Mouse (Mus musculus): ENCODE measurements around the gene Prss42. TPM values are rescaled to one million over a fixed set of nuclear protein-coding genes. Genes with fewer than 3 reads are reported as not detected.
A peak's percentile ranks its signal among the peaks of the same experiment; 100 is the strongest.

Prss42 gene
- polyA plus RNA-seq, 1 experiment from 2014 or later = not detected

DNA sequence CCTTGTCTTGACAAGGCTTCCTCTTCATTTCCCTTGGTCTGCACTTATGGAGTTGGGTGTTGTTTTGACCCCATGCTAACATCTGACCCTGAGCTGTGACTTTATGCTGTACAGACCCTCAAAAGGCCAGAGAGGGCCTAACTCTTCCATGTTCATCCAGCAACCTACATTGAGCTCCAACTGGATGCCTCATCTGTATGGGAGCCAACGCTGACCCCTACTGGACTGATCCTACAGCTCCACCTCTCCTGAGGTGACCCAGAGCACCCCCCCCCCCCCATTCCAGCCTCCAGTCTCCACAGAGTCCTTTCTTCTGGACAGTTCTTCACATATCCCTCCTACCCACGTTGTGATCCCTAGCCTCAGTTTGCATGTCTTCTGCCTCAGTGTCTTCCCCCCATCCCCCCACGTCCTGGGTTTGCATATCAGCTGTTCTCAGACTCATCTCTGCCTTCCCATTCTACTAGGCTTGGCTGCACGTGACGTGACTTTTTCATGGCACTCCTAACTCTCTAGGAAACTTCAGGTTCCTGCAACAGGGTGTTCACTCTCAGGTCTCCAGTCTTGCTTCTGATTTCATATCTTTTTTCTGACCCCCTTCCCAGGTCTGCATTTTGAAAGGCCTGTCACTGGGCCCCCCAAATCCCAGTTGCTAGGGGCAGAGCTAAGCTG is 18.6 kb upstream of the Prss42 start:
- Histone ChIP-seq H3K4me3 (ENCODE audit: low read length) (no peak overlapping the region), H3K9me3 (ENCODE audit: control insufficient read depth, low read length) (no peaks in the 10 kb centered on the region), H3K27ac (ENCODE audit: low read depth, low read length) (no peak overlapping the region), H3K27me3 (ENCODE audit: control insufficient read depth, insufficient read depth, low read length) (no peaks in the 10 kb centered on the region), H3K36me3 (ENCODE audit: control insufficient read depth, insufficient read depth, low read length) (no peaks in the 10 kb centered on the region), H3K4me2 (replicated peaks; ENCODE audit: low read depth, low read length) (no peak overlapping the region), H3K4me1 (ENCODE audit: control insufficient read depth, insufficient read depth, low read length) (peaks cover 7% of the 10 kb centered on the region; the same call in 1 of the 2 replicates), H3K9ac (ENCODE audit: low read depth, low read length) (no peak overlapping the region)
- WGBS = 51% methylated on average over 5 of the region's 5 CpGs
- no peak for ATAC-seq (ENCODE audit: low FRiP score, low TSS enrichment)

DNA sequence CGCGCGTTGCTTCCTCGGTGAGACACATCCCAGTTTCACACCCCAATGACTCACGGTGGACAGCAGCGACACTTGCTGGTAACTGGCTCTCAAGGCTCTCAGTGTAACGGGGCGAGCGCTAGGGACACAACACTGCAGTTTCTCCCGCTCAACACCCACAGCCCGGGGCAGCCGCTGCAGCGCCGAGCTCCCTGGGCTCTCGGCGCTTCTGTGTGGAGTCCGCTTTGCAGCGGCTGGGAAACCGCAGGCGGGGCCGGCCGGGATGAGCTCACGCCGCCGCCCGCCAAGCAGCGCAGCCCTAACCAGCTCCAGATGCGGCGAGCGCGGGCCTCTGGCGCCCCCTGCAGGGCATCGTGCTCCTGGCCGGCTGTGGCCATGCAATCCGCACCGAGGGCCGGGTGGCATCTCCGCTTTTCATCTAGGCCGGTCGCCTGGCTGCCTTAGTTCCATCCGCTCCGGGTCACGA is 16.7 kb upstream of the Prss42 start:
- Histone ChIP-seq H3K9ac (ENCODE audit: low read depth, low read length) (peak overlapping the region; percentile 70), H3K27ac (ENCODE audit: low read depth, low read length) (no peak overlapping the region), H3K9me3 (ENCODE audit: control insufficient read depth, low read length) (no peaks in the 10 kb centered on the region), H3K36me3 (ENCODE audit: control insufficient read depth, insufficient read depth, low read length) (no peaks in the 10 kb centered on the region), H3K4me1 (ENCODE audit: control insufficient read depth, insufficient read depth, low read length) (peaks cover 7% of the 10 kb centered on the region; the same call in 1 of the 2 replicates), H3K4me3 (ENCODE audit: low read length) (peak overlapping the region; percentile 48), H3K27me3 (ENCODE audit: control insufficient read depth, insufficient read depth, low read length) (no peaks in the 10 kb centered on the region), H3K4me2 (replicated peaks; ENCODE audit: low read depth, low read length) (peak overlapping the region; percentile 87)
- 1% methylated on average over 43 of the region's 43 CpGs for WGBS
- peak; percentile 95 for ATAC-seq (ENCODE audit: low FRiP score, low TSS enrichment)

DNA sequence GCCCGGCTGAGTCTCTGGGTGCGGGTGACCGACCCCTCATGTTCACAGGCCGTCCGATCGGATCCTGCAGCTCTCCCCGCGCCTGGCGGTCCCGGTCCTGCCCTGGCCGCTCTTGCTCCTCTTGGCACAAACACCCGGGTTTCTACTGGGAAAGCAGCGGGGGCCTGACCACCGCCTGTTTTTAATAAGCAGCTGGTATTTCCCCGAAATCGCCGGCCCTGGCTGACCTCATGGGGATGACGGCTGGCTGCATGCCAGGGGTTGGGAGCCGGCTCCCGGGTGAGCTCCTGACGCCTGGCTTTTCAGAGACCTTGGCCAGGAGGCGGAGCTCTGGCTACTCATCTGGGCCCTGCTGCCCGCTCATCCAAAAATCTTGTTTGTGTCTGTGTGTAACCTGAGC is 16.2 kb upstream of the Prss42 start:
- Histone ChIP-seq H3K4me3 (ENCODE audit: low read length) (peak overlapping the region; percentile 48), H3K4me2 (replicated peaks; ENCODE audit: low read depth, low read length) (peak overlapping the region; percentile 87), H3K4me1 (ENCODE audit: control insufficient read depth, insufficient read depth, low read length) (peaks cover 7% of the 10 kb centered on the region; the same call in 1 of the 2 replicates), H3K9me3 (ENCODE audit: control insufficient read depth, low read length) (no peaks in the 10 kb centered on the region), H3K27ac (ENCODE audit: low read depth, low read length) (no peak overlapping the region), H3K27me3 (ENCODE audit: control insufficient read depth, insufficient read depth, low read length) (no peaks in the 10 kb centered on the region), H3K9ac (ENCODE audit: low read depth, low read length) (peak overlapping the region; percentile 70), H3K36me3 (ENCODE audit: control insufficient read depth, insufficient read depth, low read length) (no peaks in the 10 kb centered on the region)
- ATAC-seq (ENCODE audit: low FRiP score, low TSS enrichment) = peak; percentile 58
- under 1% methylated on average over 23 of the region's 23 CpGs for WGBS

DNA sequence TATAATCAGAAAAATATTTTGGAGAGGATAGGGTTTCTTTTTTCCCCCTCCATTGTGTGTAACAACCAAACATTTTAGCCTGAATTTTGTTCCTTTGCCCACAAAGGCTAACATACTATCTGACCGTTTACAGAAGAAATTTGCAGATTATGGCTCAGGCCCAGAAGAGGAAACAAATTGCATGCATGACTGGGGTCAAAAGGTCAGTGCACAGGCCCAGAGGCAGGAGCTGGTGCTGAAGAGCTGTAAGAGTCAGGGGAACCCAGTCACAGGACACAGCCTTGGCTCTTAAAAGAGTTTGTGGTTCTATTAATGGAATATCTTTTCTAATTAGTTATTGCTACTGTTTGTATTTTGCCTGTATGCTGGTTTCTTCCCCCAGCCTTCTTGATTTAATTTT is 14.4 kb upstream of the Prss42 start:
- 56% methylated on average over 1 of the region's 1 CpGs for WGBS
- ATAC-seq (ENCODE audit: low FRiP score, low TSS enrichment) = no peak
- no peak overlapping the region for H3K9ac ChIP-seq (ENCODE audit: low read depth, low read length)

DNA sequence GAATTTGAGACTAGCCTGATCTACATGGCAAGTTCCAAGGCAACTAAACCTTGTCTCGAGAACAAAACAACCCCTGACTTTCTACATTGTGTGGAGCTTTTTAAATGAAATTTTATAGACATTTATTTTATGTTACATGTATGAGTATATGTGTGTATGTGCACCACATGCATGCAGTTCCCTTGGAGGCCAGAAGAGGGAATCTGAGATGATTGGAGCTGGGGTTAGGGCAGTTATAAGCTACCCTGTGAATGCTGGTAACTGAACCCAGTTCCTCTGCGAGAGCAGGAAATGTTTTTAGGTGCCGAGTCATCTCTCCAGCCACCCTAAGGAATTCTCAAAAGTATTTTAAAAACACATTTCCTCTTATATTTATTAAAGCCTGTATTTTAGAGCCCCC is 9.8 kb upstream of the Prss42 start:
- no peak overlapping the region for H3K4me3 ChIP-seq (ENCODE audit: low read length)
- no peaks in the 10 kb centered on the region for H3K27me3 ChIP-seq (ENCODE audit: control insufficient read depth, insufficient read depth, low read length)
- H3K4me1 ChIP-seq (ENCODE audit: control insufficient read depth, insufficient read depth, low read length) = no peaks in the 10 kb centered on the region
- no peaks in the 10 kb centered on the region for H3K36me3 ChIP-seq (ENCODE audit: control insufficient read depth, insufficient read depth, low read length)
- ATAC-seq (ENCODE audit: low FRiP score, low TSS enrichment) = no peak
- H3K9me3 ChIP-seq (ENCODE audit: control insufficient read depth, low read length) = no peaks in the 10 kb centered on the region
- no peak overlapping the region for H3K4me2 ChIP-seq (replicated peaks; ENCODE audit: low read depth, low read length)
- no peak overlapping the region for H3K9ac ChIP-seq (ENCODE audit: low read depth, low read length)
- WGBS = 89% methylated on average over 3 of the region's 3 CpGs
- H3K27ac ChIP-seq (ENCODE audit: low read depth, low read length) = no peak overlapping the region

More for the DNA sequence above, 14.4 kb upstream of the Prss42 start:
- H3K9me3 ChIP-seq (ENCODE audit: control insufficient read depth, low read length) = no peaks in the 10 kb centered on the region
- no peaks in the 10 kb centered on the region for H3K36me3 ChIP-seq (ENCODE audit: control insufficient read depth, insufficient read depth, low read length)
- no peaks in the 10 kb centered on the region for H3K27me3 ChIP-seq (ENCODE audit: control insufficient read depth, insufficient read depth, low read length)
- no peak overlapping the region for H3K4me3 ChIP-seq (ENCODE audit: low read length)
- H3K27ac ChIP-seq (ENCODE audit: low read depth, low read length) = no peak overlapping the region
- H3K4me2 ChIP-seq (replicated peaks; ENCODE audit: low read depth, low read length) = no peak overlapping the region
- H3K4me1 ChIP-seq (ENCODE audit: control insufficient read depth, insufficient read depth, low read length) = peaks cover 7% of the 10 kb centered on the region; the same call in 1 of the 2 replicates

DNA sequence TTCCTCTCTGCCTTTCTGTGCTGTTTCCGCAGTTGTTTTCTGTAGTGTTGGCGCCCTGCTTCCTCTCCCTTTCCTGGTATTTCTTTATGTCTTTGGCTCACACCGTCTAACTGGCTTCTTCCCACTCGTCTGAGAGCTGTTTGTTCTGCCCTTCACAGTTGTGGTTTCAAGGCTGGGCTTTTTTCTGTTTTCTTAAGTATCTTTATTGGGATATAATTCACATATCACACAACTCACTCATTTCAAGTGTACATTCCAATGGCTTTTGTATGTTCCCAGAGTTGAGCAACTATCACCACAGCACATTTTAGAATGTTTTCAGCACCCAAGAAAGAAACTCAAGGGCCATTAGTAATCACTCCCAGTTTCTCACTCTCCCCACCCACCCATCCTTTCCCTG is 7.5 kb upstream of the Prss42 start:
- no peaks in the 10 kb centered on the region for H3K27me3 ChIP-seq (ENCODE audit: control insufficient read depth, insufficient read depth, low read length)
- 71% methylated on average over 4 of the region's 4 CpGs for WGBS
- no peak overlapping the region for H3K4me2 ChIP-seq (replicated peaks; ENCODE audit: low read depth, low read length)
- H3K4me1 ChIP-seq (ENCODE audit: control insufficient read depth, insufficient read depth, low read length) = no peaks in the 10 kb centered on the region
- no peak overlapping the region for H3K9ac ChIP-seq (ENCODE audit: low read depth, low read length)
- no peak overlapping the region for H3K4me3 ChIP-seq (ENCODE audit: low read length)
- no peak overlapping the region for H3K27ac ChIP-seq (ENCODE audit: low read depth, low read length)
- no peak for ATAC-seq (ENCODE audit: low FRiP score, low TSS enrichment)
- H3K36me3 ChIP-seq (ENCODE audit: control insufficient read depth, insufficient read depth, low read length) = no peaks in the 10 kb centered on the region
- no peaks in the 10 kb centered on the region for H3K9me3 ChIP-seq (ENCODE audit: control insufficient read depth, low read length)

DNA sequence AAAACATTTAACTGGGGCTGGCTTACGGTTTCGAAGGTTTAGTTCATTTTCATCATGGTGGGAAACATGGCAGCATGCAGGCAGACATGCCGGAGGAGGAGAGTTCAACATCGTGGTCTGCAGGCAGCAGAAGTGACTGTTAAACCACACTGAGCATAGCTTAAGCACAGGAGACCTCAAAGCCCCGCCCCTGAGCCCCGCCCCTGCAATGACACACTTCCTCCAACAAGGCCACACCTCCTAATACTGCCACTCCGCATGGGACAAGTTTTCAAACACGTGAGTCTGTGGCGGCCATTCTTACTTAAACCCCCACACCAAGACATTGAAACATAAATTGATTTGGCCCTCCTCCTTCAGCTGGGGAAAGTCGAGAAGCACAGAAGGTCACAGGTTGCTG is 953 bp upstream of the Prss42 start:
- Histone ChIP-seq H3K9ac (ENCODE audit: low read depth, low read length) (no peak overlapping the region), H3K36me3 (ENCODE audit: control insufficient read depth, insufficient read depth, low read length) (no peaks in the 10 kb centered on the region), H3K4me3 (ENCODE audit: low read length) (no peak overlapping the region), H3K27ac (ENCODE audit: low read depth, low read length) (no peak overlapping the region), H3K27me3 (ENCODE audit: control insufficient read depth, insufficient read depth, low read length) (no peaks in the 10 kb centered on the region), H3K4me1 (ENCODE audit: control insufficient read depth, insufficient read depth, low read length) (no peaks in the 10 kb centered on the region), H3K4me2 (replicated peaks; ENCODE audit: low read depth, low read length) (no peak overlapping the region), H3K9me3 (ENCODE audit: control insufficient read depth, low read length) (no peaks in the 10 kb centered on the region)
- WGBS = 82% methylated on average over 10 of the region's 10 CpGs
- ATAC-seq (ENCODE audit: low FRiP score, low TSS enrichment) = no peak

DNA sequence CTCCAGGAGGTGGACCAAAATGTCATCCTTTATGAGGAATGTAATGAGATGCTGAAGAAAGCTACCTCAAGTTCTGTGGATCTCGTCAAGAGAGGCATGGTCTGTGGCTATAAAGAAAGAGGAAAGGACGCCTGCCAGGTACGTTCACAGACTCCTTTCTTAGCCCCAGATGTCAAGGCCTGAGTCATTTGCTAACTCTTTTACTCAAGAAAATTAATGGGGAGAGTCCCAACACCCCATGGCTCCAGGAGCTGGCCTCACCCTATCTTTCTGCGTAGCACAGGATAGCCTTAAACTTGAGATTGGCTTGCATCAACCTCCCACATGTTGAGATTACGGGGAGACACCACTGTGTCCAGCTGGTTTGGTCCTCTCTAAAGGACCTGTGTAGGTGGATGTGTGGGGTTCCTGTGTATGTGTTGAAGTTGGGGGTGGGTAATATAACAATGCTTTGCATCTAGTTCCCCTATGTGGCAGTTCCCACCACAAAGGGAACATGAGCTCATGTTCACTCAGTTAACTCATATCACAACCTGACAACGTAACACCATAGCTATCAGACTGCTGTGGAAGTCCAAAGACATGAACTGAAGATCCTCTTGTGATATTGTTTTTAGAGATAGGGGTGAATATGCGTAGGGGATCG is 3.0 kb downstream of the Prss42 start:
- Histone ChIP-seq H3K4me2 (replicated peaks; ENCODE audit: low read depth, low read length) (no peak overlapping the region), H3K27ac (ENCODE audit: low read depth, low read length) (no peak overlapping the region), H3K4me3 (ENCODE audit: low read length) (no peak overlapping the region), H3K27me3 (ENCODE audit: control insufficient read depth, insufficient read depth, low read length) (no peaks in the 10 kb centered on the region), H3K9me3 (ENCODE audit: control insufficient read depth, low read length) (no peaks in the 10 kb centered on the region), H3K4me1 (ENCODE audit: control insufficient read depth, insufficient read depth, low read length) (no peaks in the 10 kb centered on the region), H3K9ac (ENCODE audit: low read depth, low read length) (no peak overlapping the region), H3K36me3 (ENCODE audit: control insufficient read depth, insufficient read depth, low read length) (no peaks in the 10 kb centered on the region)
- ATAC-seq (ENCODE audit: low FRiP score, low TSS enrichment) = no peak
- WGBS = 95% methylated on average over 8 of the region's 8 CpGs

DNA sequence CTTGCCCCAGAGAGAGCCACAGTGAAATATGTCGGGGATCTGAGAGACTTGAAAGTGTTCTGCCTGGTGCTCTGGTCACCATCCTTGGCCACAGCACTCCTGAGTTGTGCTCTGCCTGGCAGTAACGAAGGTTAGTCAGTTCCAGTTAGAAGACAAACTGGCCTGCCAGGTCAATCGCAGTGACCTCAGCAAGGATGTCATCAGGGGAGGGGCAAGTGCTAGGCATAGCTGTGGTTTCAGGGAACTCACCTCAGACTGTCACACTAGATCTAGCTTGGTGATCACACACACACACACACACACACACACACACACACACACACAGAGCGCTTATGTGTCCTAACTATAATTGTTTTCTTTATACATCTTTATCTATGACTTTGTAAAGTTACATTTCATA is 5.3 kb downstream of the Prss42 start:
- Histone ChIP-seq H3K4me2 (replicated peaks; ENCODE audit: low read depth, low read length) (no peak overlapping the region), H3K4me3 (ENCODE audit: low read length) (no peak overlapping the region), H3K27ac (ENCODE audit: low read depth, low read length) (no peak overlapping the region), H3K36me3 (ENCODE audit: control insufficient read depth, insufficient read depth, low read length) (no peaks in the 10 kb centered on the region), H3K9ac (ENCODE audit: low read depth, low read length) (no peak overlapping the region), H3K9me3 (ENCODE audit: control insufficient read depth, low read length) (no peaks in the 10 kb centered on the region), H3K27me3 (ENCODE audit: control insufficient read depth, insufficient read depth, low read length) (no peaks in the 10 kb centered on the region), H3K4me1 (ENCODE audit: control insufficient read depth, insufficient read depth, low read length) (no peaks in the 10 kb centered on the region)
- 68% methylated on average over 4 of the region's 4 CpGs for WGBS
- ATAC-seq (ENCODE audit: low FRiP score, low TSS enrichment) = no peak
